Mouse (Mus musculus): ENCODE measurements around the gene Gm21987. TPM values are rescaled to one million over a fixed set of nuclear protein-coding genes. Genes with fewer than 3 reads are reported as not detected.

Gm21987 gene
- total RNA-seq, 2 experiments from 2014 or later, result not detected

Other genes with a start within 250 kb of the Gm21987 start
- gene Nr1i2, start 52.2 kb upstream of the Gm21987 start, total RNA-seq (2021), result not detected
- gene Maats1, start 4.9 kb upstream of the Gm21987 start, total RNA-seq (2021), result not detected
- gene Cox17, start within 50 bp of the Gm21987 start, total RNA-seq (2021), result 100 to 1,000 TPM; 121 to 152 TPM
- 10 to 100 TPM; 60.2 to 61.4 TPM for gene Popdc2, start 15.2 kb downstream of the Gm21987 start, total RNA-seq (2021)
- gene Pla1a, start 86.1 kb downstream of the Gm21987 start, total RNA-seq (2021), result 1 to 10 TPM; 4.2 to 4.7 TPM
- 10 to 100 TPM; 15.7 to 17.7 TPM for gene Adprh, start 105.7 kb downstream of the Gm21987 start, total RNA-seq (2021)
- under 1 TPM; 0.15 to 0.22 TPM for gene Cd80, start 108.5 kb downstream of the Gm21987 start, total RNA-seq (2021)
- gene Timmdc1, start 175.6 kb downstream of the Gm21987 start, total RNA-seq (2021), result 10 to 100 TPM; 45.1 to 47.3 TPM
- 1 to 10 TPM; 7.9 to 8.0 TPM for gene Poglut1, start 203.2 kb downstream of the Gm21987 start, total RNA-seq (2021)
- 10 to 100 TPM; 15.2 to 15.8 TPM for gene Tmem39a, start 211.7 kb downstream of the Gm21987 start, total RNA-seq (2021)